Mouse (Mus musculus) stomach, postnatal 0 days (tissue): ENCODE results near the gene Cds1.

Experiments
- CTCF ChIP-seq: IDR thresholded peaks from 2 replicates; pipeline ENCODE4 v1.5.1; 2016; ENCODE audit warnings: antibody characterized with exemption, low read depth, mild to moderate bottlenecking, moderate library complexity
- EP300 ChIP-seq: optimal IDR thresholded peaks from 2 replicates; pipeline ENCODE3; 2016; ENCODE audit warnings: antibody characterized with exemption

DNA sequence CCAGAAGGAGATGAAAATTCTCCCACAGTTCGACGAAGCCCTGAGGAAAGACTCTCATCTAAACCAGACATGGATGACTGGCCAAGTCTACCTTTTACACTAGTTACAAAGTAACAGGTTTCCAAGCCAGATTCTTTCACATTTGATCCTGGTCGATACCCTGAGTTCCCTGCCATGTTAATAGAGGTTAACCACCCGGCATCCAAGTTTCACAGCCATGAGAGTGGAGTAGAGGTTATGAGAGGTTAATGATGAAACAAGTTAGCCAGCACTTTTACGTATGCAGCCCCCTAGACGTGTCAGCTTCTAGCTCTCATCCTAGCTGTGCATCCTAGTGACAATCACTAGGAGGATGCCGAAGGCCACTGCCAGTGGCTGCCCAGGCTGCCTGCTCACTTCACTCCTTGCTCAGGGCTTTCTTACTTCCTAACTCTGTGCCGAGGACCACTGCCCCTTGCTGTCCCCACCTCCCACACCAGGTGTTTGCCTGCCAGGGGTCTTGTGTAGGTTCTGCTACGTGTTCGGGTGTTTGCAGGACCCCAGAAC lies 94.0 kb downstream of the Cds1 start:
- no peak for TF ChIP-seq CTCF
- TF ChIP-seq EP300 = no peak
